Mouse (Mus musculus) testis, adult 2 months (tissue): Measurements from ENCODE around the gene Fut8.

Experiments
- CTCF ChIP-seq: fragments of 200-500 bp; IDR thresholded peaks from 2 replicates; pipeline ENCODE4 v1.5.1; 2012; ENCODE audit warnings: low read depth, mild to moderate bottlenecking, inconsistent platforms, low read length, moderate library complexity; ENCODE audit not compliant: control insufficient read depth, insufficient read depth, insufficient replicate concordance
- POLR2A ChIP-seq: fragments of 200-500 bp; IDR thresholded peaks from 2 replicates; pipeline ENCODE4 v1.6.1; 2012; ENCODE audit warnings: low read depth, mild to moderate bottlenecking, inconsistent platforms, low read length, moderate library complexity; ENCODE audit not compliant: control insufficient read depth

- TF ChIP-seq POLR2A (no peak), CTCF (no peak)
Measured at GRCm38 (mm10) chr12:77240839-77241238, 2.9 kb downstream of the Fut8 start.
